Mouse (Mus musculus): ENCODE results near the gene Scgn.

DNA sequence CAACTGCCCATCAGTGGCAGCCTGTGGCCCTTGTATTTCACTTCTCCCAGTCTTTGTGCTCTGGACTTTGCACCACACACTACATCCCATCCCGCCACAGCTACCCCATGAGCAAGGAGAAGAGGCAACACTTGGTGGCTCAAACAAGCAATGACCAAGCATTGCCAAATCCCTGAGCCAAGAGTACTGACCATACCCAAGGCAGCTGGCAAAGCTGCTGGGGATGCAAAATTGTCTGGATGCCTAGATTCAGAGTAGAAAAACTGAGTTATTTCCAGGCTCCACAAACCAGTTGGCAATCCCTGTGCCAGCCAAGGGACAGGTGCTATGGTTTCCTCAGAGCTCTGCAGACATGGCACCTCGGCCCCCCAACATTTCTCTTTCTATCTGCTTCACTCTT lies 10.1 kb upstream of the Scgn start:
- no peak for TF ChIP-seq CTCF (IDR thresholded peaks at IDR 0.05; ENCODE audit: insufficient read depth, low read length)
- no peak for TF ChIP-seq POLR2A (IDR thresholded peaks at IDR 0.05; ENCODE audit: borderline replicate concordance, extremely low read depth, low read depth, low read length)

Measured in lung, adult 2 months (tissue).